24 mouse cellular contexts compared by ENCODE assay signal in the genomic region with DNA sequence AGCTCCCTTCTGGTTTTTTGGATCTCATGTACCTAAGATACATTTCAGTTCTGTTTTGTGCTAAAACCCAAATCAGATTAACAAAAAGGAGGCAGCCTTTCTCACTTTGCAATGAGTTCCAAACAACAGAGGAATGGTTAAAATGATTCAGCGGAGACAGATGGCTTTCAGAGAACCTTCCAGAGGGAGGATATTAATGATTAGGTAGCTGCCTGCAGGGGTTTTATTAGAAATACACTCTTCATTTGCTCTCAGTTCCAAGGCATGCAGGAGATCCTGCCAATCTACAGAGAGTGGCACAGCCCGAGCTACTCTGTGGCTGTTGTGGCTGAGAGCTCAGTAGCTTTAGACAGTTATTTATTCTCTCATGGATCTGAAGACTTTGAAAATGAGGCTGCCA.
DNase-seq lines count a peak whose midpoint lies in the region; ATAC-seq and TF ChIP-seq lines count a peak whose summit lies in the region.
"Had no signal": no experiment of that assay in that cellular context is flagged by ENCODE, and none has a peak within 500 bp of the region (broad histone marks: within the 10 kb centered on the region; RNA-seq: fewer than 3 reads in every experiment).

No protein-coding gene starts in this region.

- H3K4me2 ChIP-seq in hindbrain, embryonic 15.5 days, result no peak overlapping the region
- no peak overlapping the region for H3K4me2 ChIP-seq in hindbrain, embryonic 14.5 days (replicated peaks)
- H3K4me2 ChIP-seq: embryonic facial prominence, embryonic 15.5 days; heart, embryonic 12.5 days had no signal

- WGBS in hindbrain, embryonic 15.5 days, result 43% methylated on average over 2 of the region's 2 CpGs
- WGBS in hindbrain, embryonic 14.5 days, result 45% methylated on average over 2 of the region's 2 CpGs
- WGBS in kidney, adult 2 months, result 76% methylated on average over 2 of the region's 2 CpGs

- 0 out of 2 replicates have a peak overlapping the region, but pooled peaks have one; percentile 21 for H3K27ac ChIP-seq in hindbrain, embryonic 15.5 days (replicated peaks)
- no peak overlapping the region for H3K27ac ChIP-seq in hindbrain, embryonic 14.5 days
- no peak overlapping the region for H3K27ac ChIP-seq in kidney, adult 2 months (ENCODE audit: insufficient read depth, low read depth, low read length)
- H3K27ac ChIP-seq: embryonic facial prominence, embryonic 15.5 days; heart, adult 2 months; hindbrain, embryonic 10.5 days had no signal

- ATAC-seq in cerebellum, adult (ENCODE audit: insufficient number of reproducible peaks, low FRiP score, low TSS enrichment), result 0 out of 2 replicates have a peak, but pooled peaks have one; percentile 20
- no peak for ATAC-seq in hindbrain, embryonic 15.5 days (ENCODE audit: low FRiP score, low read depth)
- no peak for ATAC-seq in hindbrain, embryonic 14.5 days (ENCODE audit: low FRiP score)
- ATAC-seq: CD4-positive, CD25-positive, alpha-beta regulatory T cell, adult 4 months; forebrain, embryonic 16.5 days; hindbrain, embryonic 16.5 days; inflammation-experienced regulatory T-cells, adult 6 months had no signal

- H3K27me3 ChIP-seq in hindbrain, embryonic 15.5 days, result no peaks in the 10 kb centered on the region
- no peaks in the 10 kb centered on the region for H3K27me3 ChIP-seq in hindbrain, embryonic 14.5 days (ENCODE audit: control insufficient read depth, insufficient read depth, low read length)
- H3K27me3 ChIP-seq in kidney, adult 2 months (replicated peaks; ENCODE audit: control insufficient read depth, insufficient read depth, low read length), result no peaks in the 10 kb centered on the region
- H3K27me3 ChIP-seq: embryonic facial prominence, embryonic 15.5 days; heart, embryonic 12.5 days had no signal

- H3K36me3 ChIP-seq in hindbrain, embryonic 15.5 days, result no peaks in the 10 kb centered on the region
- no peaks in the 10 kb centered on the region for H3K36me3 ChIP-seq in hindbrain, embryonic 14.5 days (replicated peaks; ENCODE audit: control insufficient read depth, insufficient read depth)
- H3K36me3 ChIP-seq in kidney, adult 2 months (ENCODE audit: control insufficient read depth, insufficient read depth, low read length), result no peaks in the 10 kb centered on the region
- H3K36me3 ChIP-seq: embryonic facial prominence, embryonic 15.5 days; G1E; heart, embryonic 12.5 days; hindbrain, embryonic 10.5 days had no signal

- H3K4me3 ChIP-seq in hindbrain, embryonic 15.5 days, result no peak overlapping the region
- no peak overlapping the region for H3K4me3 ChIP-seq in hindbrain, embryonic 14.5 days (replicated peaks; ENCODE audit: low read length)
- H3K4me3 ChIP-seq in kidney, adult 2 months (ENCODE audit: insufficient read depth, low read depth, low read length), result no peak overlapping the region
- H3K4me3 ChIP-seq: embryonic facial prominence, embryonic 15.5 days; erythroblast, embryonic 14.5 days; heart, adult 2 months; heart, embryonic 12.5 days; hindbrain, embryonic 10.5 days had no signal

- TF ChIP-seq CTCF in kidney, adult 2 months (conservative IDR thresholded peaks at IDR 0.05; ENCODE audit: insufficient read depth, insufficient read length, low read depth, low read length), result no peak

- no peaks in the 10 kb centered on the region for H3K4me1 ChIP-seq in hindbrain, embryonic 15.5 days (replicated peaks)
- H3K4me1 ChIP-seq in hindbrain, embryonic 14.5 days (replicated peaks; ENCODE audit: control insufficient read depth, insufficient read depth, low read length), result no peaks in the 10 kb centered on the region
- H3K4me1 ChIP-seq in kidney, adult 2 months (ENCODE audit: control insufficient read depth, insufficient read depth, low read length), result no peaks in the 10 kb centered on the region
- H3K4me1 ChIP-seq: embryonic facial prominence, embryonic 15.5 days; hindbrain, embryonic 10.5 days had no signal

- no peaks in the 10 kb centered on the region for H3K9me3 ChIP-seq in hindbrain, embryonic 15.5 days
- H3K9me3 ChIP-seq in hindbrain, embryonic 14.5 days (ENCODE audit: control insufficient read depth, low read length), result no peaks in the 10 kb centered on the region
- H3K9me3 ChIP-seq: embryonic facial prominence, embryonic 15.5 days; heart, embryonic 12.5 days; hindbrain, embryonic 10.5 days had no signal

- TF ChIP-seq POLR2A in kidney, adult 2 months (IDR thresholded peaks at IDR 0.05; ENCODE audit: low read depth, low read length), result no peak

- H3K9ac ChIP-seq in hindbrain, embryonic 15.5 days, result no peak overlapping the region
- H3K9ac ChIP-seq in hindbrain, embryonic 14.5 days, result no peak overlapping the region
- H3K9ac ChIP-seq: embryonic facial prominence, embryonic 15.5 days; heart, embryonic 12.5 days had no signal

- DNase-seq in cerebellum, adult 11-12 months, result no peak
- DNase-seq in hindbrain, embryonic 14.5 days (ENCODE audit: low spot score), result no peak
- DNase-seq in brain, adult 2 months (ENCODE audit: low read depth, low spot score), result peak; percentile 63
- DNase-seq in layer of hippocampus, adult 8-10 months (ENCODE audit: low spot score in 2 of 2), result peak; percentile 40 to 61
- no peak for DNase-seq in lung, postnatal 36 days
- no peak for DNase-seq in kidney, adult 2 months
- DNase-seq: adrenal gland, adult 8-10 months; adrenal gland, postnatal 36 days; B cell, adult 2 months; cerebellum, postnatal 10 days; embryo, embryonic 11 days; gastrocnemius, postnatal 10 days; heart, adult 2 months had no signal

Comparison
In these comparisons a context has a peak if more than half of its experiments do, and no peak if none do; other contexts are left out.
1. DNase-seq: peak in brain, adult 2 months (single experiment) and layer of hippocampus, adult 8-10 months (2 of 2); none in cerebellum, adult 11-12 months (single experiment), hindbrain, embryonic 14.5 days (single experiment), lung, postnatal 36 days (single experiment) and kidney, adult 2 months (single experiment).